Mouse (Mus musculus): ENCODE data around the gene Ripk1. TPM values are rescaled to one million over a fixed set of nuclear protein-coding genes. Genes with fewer than 3 reads are reported as not detected.

Gene Ripk1
- polyA plus RNA-seq, 1 experiment from 2014 or later: 5.2 TPM

DNA sequence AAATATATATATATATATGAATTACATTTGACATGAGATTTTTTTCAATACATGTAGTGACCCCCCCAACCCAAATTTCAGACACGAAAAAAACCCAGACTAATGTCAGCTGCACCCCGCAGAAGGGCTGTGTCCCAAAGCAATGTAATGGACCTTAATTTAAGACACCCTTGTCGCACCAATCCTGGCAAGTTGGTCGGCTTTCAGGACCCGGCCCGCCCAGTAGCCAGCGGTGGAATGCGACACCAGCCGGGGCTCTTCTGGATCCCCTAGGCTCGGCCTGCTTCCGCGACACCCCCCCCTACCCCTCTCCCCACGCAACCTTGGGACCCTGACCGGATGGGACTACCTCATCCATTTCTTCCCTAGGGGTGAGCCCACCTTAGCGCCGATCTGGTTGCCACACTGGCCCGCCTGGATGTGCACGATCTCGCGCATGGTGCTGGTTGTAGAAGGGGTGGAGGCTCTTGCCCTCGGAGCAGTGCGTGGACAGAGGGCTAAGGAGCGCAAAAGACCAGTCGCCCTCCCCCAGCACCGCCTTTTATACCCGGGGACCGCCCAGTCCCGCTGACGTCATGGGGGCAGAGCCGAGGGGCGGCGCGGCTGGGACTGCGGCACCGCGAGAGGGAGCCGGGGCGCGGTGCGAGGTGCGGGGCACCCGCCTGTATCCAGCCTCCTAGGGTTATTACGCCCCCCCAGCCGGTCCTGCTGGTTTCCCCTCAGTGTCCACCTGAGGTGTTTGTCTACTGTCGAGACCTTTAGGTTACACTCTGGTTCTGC lies 75.5 kb downstream of the Ripk1 start, which contains the start of gene Tubb2a:
Gene Tubb2a (minus strand): TSS at position 516 of the 780 bp plus-strand sequence.
- peaks cover 19% of the 10 kb centered on the region for H3K4me1 ChIP-seq (ENCODE audit: control insufficient read depth, insufficient read depth, low read length)
- peak within 1 kb of the TSS; percentile 93 for H3K9ac ChIP-seq (replicated peaks; ENCODE audit: low read depth, low read length)
- H3K36me3 ChIP-seq (ENCODE audit: control insufficient read depth, insufficient read depth, low read length): peaks cover 18% of the 10 kb centered on the region
- H3K27me3 ChIP-seq (ENCODE audit: control insufficient read depth, insufficient read depth, low read length): no peaks in the 10 kb centered on the region
- under 1% methylated on average over 42 of the region's 45 CpGs for WGBS
- peak within 1 kb of the TSS; percentile 84 for H3K4me3 ChIP-seq (ENCODE audit: low read depth, low read length)
- H3K27ac ChIP-seq (ENCODE audit: low read depth, low read length): peak within 1 kb of the TSS; percentile 94
- peak within 1 kb of the TSS; percentile 61 for H3K4me2 ChIP-seq (ENCODE audit: low read depth, low read length)
- peak; percentile 90 for ATAC-seq (ENCODE audit: low read depth)
- H3K9me3 ChIP-seq (ENCODE audit: control insufficient read depth, low read length): no peaks in the 10 kb centered on the region

- no peaks in the 10 kb centered on the region for H3K9me3 ChIP-seq (ENCODE audit: control insufficient read depth, low read length)
- ATAC-seq (ENCODE audit: low read depth): peak; percentile 1; the same call in 1 of the 2 replicates
- H3K27me3 ChIP-seq (ENCODE audit: control insufficient read depth, insufficient read depth, low read length): no peaks in the 10 kb centered on the region
Measured at GRCm38 (mm10) chr13:34078500-34079280, 76.5 kb downstream of the Ripk1 start.

DNA sequence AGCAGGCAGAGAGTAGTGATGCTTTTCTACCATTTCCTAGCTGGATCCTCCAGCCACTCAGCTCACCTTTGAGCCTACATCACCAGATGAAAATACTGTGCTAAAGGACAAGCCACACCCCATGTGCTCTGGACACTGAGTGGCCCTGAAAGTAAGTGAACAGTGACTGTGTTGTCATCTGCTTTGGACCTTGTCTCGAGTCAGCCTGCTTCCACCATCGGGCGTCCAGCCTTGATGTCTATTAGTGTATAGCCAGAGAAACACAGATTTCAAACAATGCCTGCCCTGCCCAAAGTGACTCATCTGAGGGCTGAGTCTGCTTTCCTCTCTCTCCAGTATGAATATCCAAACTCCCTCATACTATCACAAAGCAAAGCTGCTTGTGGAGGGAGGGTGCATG lies 77.6 kb downstream of the Ripk1 start:
- Histone ChIP-seq H3K4me3 (ENCODE audit: low read depth, low read length) (no peak overlapping the region), H3K9me3 (ENCODE audit: control insufficient read depth, low read length) (no peaks in the 10 kb centered on the region), H3K27me3 (ENCODE audit: control insufficient read depth, insufficient read depth, low read length) (no peaks in the 10 kb centered on the region), H3K4me1 (ENCODE audit: control insufficient read depth, insufficient read depth, low read length) (peaks cover 16% of the 10 kb centered on the region), H3K36me3 (ENCODE audit: control insufficient read depth, insufficient read depth, low read length) (peaks cover 9% of the 10 kb centered on the region), H3K27ac (ENCODE audit: low read depth, low read length) (no peak overlapping the region), H3K4me2 (ENCODE audit: low read depth, low read length) (no peak overlapping the region), H3K9ac (replicated peaks; ENCODE audit: low read depth, low read length) (no peak overlapping the region)
- ATAC-seq (ENCODE audit: low read depth): no peak
- 95% methylated on average over 3 of the region's 3 CpGs for whole genome bisulfite sequencing

More at GRCm38 (mm10) chr13:34078500-34079280, 76.5 kb downstream of the Ripk1 start:
- WGBS: 44% methylated on average over 16 of the region's 16 CpGs
- H3K27ac ChIP-seq (ENCODE audit: low read depth, low read length): peak overlapping the region; percentile 94; the same call in 1 of the 2 replicates
- H3K4me1 ChIP-seq (ENCODE audit: control insufficient read depth, insufficient read depth, low read length): peaks cover 17% of the 10 kb centered on the region
- peak overlapping the region; percentile 84 for H3K4me3 ChIP-seq (ENCODE audit: low read depth, low read length)
- peaks cover 14% of the 10 kb centered on the region for H3K36me3 ChIP-seq (ENCODE audit: control insufficient read depth, insufficient read depth, low read length)
- H3K4me2 ChIP-seq (ENCODE audit: low read depth, low read length): peak overlapping the region; percentile 61
- H3K9ac ChIP-seq (replicated peaks; ENCODE audit: low read depth, low read length): peak overlapping the region; percentile 93; the same call in 1 of the 2 replicates

DNA sequence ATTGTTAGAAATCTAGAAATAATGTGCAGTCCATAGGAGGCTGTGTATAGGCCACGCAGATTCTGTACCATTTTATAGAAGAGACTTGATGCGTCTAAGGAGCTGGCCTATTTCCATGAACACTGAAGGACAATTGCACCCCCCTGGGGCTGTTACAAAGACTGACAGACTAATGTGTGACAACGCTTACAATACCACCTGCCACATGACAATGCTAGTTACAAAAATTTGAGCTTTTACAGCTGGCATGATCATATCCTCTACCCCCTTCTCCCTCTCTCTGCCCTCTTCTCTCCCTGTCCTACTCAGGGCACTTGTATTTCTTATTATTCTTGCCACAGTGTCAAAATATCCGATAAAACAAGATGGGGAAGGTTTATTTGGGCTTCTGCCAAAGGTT lies 79.8 kb downstream of the Ripk1 start:
- WGBS: 72% methylated on average over 4 of the region's 4 CpGs
- Histone ChIP-seq H3K27me3 (ENCODE audit: control insufficient read depth, insufficient read depth, low read length) (no peaks in the 10 kb centered on the region), H3K36me3 (ENCODE audit: control insufficient read depth, insufficient read depth, low read length) (no peaks in the 10 kb centered on the region)

GRCm38 (mm10) chr13:34084026-34084750 lies 82.0 kb downstream of the Ripk1 start:
- Histone ChIP-seq H3K4me3 (ENCODE audit: low read depth, low read length) (no peak overlapping the region), H3K27ac (ENCODE audit: low read depth, low read length) (no peak overlapping the region), H3K9ac (replicated peaks; ENCODE audit: low read depth, low read length) (no peak overlapping the region), H3K9me3 (ENCODE audit: control insufficient read depth, low read length) (no peaks in the 10 kb centered on the region), H3K4me2 (ENCODE audit: low read depth, low read length) (no peak overlapping the region), H3K4me1 (ENCODE audit: control insufficient read depth, insufficient read depth, low read length) (peaks cover 25% of the 10 kb centered on the region), H3K27me3 (ENCODE audit: control insufficient read depth, insufficient read depth, low read length) (no peaks in the 10 kb centered on the region), H3K36me3 (ENCODE audit: control insufficient read depth, insufficient read depth, low read length) (no peaks in the 10 kb centered on the region)
- no peak for ATAC-seq (ENCODE audit: low read depth)
- WGBS: 70% methylated on average over 9 of the region's 9 CpGs

More for the DNA sequence above, 79.8 kb downstream of the Ripk1 start:
- Histone ChIP-seq H3K4me1 (ENCODE audit: control insufficient read depth, insufficient read depth, low read length) (peaks cover 7% of the 10 kb centered on the region), H3K9me3 (ENCODE audit: control insufficient read depth, low read length) (no peaks in the 10 kb centered on the region), H3K4me3 (ENCODE audit: low read depth, low read length) (no peak overlapping the region), H3K4me2 (ENCODE audit: low read depth, low read length) (no peak overlapping the region), H3K27ac (ENCODE audit: low read depth, low read length) (no peak overlapping the region), H3K9ac (replicated peaks; ENCODE audit: low read depth, low read length) (no peak overlapping the region)
- no peak for ATAC-seq (ENCODE audit: low read depth)

Other genes starting within 250 kb of the Ripk1 start
- gene Serpinb6e, start 159.0 kb upstream of the Ripk1 start, polyA plus RNA-seq (2014; fragmentation: Nextera tagmentation; extraction: Ambion mirVana): not detected in 2 replicates
- gene Serpinb6c, start 96.7 kb upstream of the Ripk1 start, polyA plus RNA-seq (2014; fragmentation: Nextera tagmentation; extraction: Ambion mirVana): 0.23 and 1.2 TPM in 2 replicates
- gene Nqo2, start 37.7 kb upstream of the Ripk1 start, polyA plus RNA-seq (2014; fragmentation: Nextera tagmentation; extraction: Ambion mirVana): 8.3 and 11.7 TPM in 2 replicates
- 39.3 and 53.2 TPM in 2 replicates for gene Serpinb6a, start 431 bp downstream of the Ripk1 start, polyA plus RNA-seq (2014; fragmentation: Nextera tagmentation; extraction: Ambion mirVana)
- 41.3 and 41.6 TPM in 2 replicates for gene Bphl, start 35.2 kb downstream of the Ripk1 start, polyA plus RNA-seq (2014; fragmentation: Nextera tagmentation; extraction: Ambion mirVana)
- gene Tubb2a, start 75.6 kb downstream of the Ripk1 start, polyA plus RNA-seq (2014; fragmentation: Nextera tagmentation; extraction: Ambion mirVana): 2,423 and 2,884 TPM in 2 replicates
- gene Tubb2b, start 128.1 kb downstream of the Ripk1 start, polyA plus RNA-seq (2014; fragmentation: Nextera tagmentation; extraction: Ambion mirVana): 629 and 667 TPM in 2 replicates
- gene Psmg4, start 160.6 kb downstream of the Ripk1 start, polyA plus RNA-seq (2014; fragmentation: Nextera tagmentation; extraction: Ambion mirVana): 77.8 and 87.4 TPM in 2 replicates

Data from neural tube, embryonic 14.5 days (tissue).